Mouse (Mus musculus): ENCODE results near the gene Adgrf1.

DNA sequence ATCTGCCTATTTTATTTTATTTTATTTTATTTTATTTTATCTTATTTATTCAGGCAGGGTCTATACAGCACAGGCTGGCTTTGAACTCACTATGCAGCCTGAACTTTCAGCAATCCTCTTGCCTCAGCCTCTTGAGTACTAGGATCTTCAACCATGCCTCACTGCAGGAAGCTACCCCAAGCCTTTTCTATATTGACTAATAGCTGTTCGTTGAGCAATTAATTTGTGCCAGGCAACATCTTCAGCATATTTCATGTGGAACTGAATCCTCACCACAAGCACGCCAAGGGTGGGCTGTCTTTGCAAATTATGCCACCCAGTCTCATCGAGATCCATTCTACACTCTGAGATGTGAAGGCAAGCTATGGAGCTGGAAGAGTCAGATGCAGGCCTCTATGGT is 22.9 kb upstream of the Adgrf1 start:
- no peak for TF ChIP-seq CTCF (IDR thresholded peaks at IDR 0.05; ENCODE audit: extremely low read depth, insufficient read length, insufficient replicate concordance, low read depth, low read length)
- no peak for TF ChIP-seq POLR2A (IDR thresholded peaks at IDR 0.05; ENCODE audit: low read depth, low read length)
